9 mouse cellular contexts compared by ENCODE assay signal in the genomic region with DNA sequence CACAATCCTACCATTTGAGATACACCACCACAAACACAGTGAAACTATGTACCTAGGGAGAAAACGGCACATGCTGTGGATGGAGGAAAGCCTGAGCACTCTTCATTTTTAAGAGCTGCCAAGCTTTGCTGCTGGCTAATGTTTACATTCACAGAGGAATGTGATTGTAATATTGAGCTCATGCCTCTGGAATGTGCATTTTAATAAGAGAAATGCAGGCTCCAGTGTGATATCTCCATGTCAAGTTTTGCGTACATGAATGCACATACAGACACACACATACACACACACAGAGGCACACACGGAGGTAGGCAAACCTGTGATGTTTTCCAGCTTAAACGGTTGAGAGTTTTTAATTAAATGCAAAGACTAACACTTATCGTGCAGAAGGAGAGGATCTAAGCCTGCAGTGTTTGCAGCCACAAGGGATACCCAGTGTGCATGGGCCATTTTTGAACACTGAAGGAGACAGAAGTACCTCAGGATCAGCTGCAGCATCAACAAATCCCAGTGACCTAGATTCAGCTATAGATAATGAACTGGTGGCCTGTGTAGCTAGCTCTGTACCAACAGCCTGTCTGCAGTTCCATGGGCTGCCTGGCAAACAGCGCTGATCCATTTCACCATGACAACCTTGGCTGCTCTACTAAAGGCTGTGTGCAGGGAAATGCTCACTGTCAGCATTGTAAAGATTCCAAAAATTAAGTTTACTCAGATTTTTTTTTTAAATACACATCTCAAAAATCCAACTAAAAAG.
DNase-seq lines count a peak whose midpoint lies in the region; ATAC-seq and TF ChIP-seq lines count a peak whose summit lies in the region.
"Had no signal": no experiment of that assay in that cellular context is flagged by ENCODE, and none has a peak within 500 bp of the region (broad histone marks: within the 10 kb centered on the region; RNA-seq: fewer than 3 reads in every experiment).

No protein-coding gene starts in this region.

- peak overlapping the region; percentile 51 for H3K27ac ChIP-seq in embryonic fibroblast, embryonic 13.5 days (ENCODE audit: insufficient read depth, low read length)
- H3K27ac ChIP-seq in layer of hippocampus, adult 2 months = peak overlapping the region; percentile 43
- H3K27ac ChIP-seq in midbrain, postnatal 0 days (ENCODE audit: low read depth, low read length) = peak overlapping the region; percentile 65
- H3K27ac ChIP-seq: liver, embryonic 15.5 days had no signal

- 31% methylated on average over 6 of the region's 6 CpGs for WGBS in midbrain, postnatal 0 days

- no peaks in the 10 kb centered on the region for H3K36me3 ChIP-seq in midbrain, postnatal 0 days (ENCODE audit: insufficient read depth, low read length)
- H3K36me3 ChIP-seq: liver, embryonic 15.5 days had no signal

- DNase-seq in adrenal gland, postnatal 10 days = peak; percentile 23
- no peak for DNase-seq in adrenal gland, adult 18-20 months (ENCODE audit: low spot score in 2 of 2)
- peak; percentile 62 for DNase-seq in 3T3-L1 (ENCODE audit: low read depth, low spot score)
- peak; percentile 49 to 54 for DNase-seq in layer of hippocampus, adult 2 months (ENCODE audit: low spot score in 2 of 2)
- DNase-seq in midbrain, postnatal 0 days (ENCODE audit: low spot score) = peak; percentile 89
- no peak for DNase-seq in heart, postnatal 25 days (ENCODE audit: low spot score)

- H3K9ac ChIP-seq in midbrain, postnatal 0 days (replicated peaks; ENCODE audit: low read length, poor library complexity, severe bottlenecking) = no peak overlapping the region
- H3K9ac ChIP-seq: liver, embryonic 15.5 days had no signal

- H3K27me3 ChIP-seq in midbrain, postnatal 0 days (ENCODE audit: insufficient read depth, low read length) = no peaks in the 10 kb centered on the region
- H3K27me3 ChIP-seq: liver, embryonic 15.5 days had no signal

- H3K4me1 ChIP-seq in embryonic fibroblast, embryonic 13.5 days (ENCODE audit: control insufficient read depth, insufficient read depth, low read length) = peaks cover 11% of the 10 kb centered on the region
- 0 out of 2 replicates have a peak, but pooled peaks cover 7% of the 10 kb centered on the region for H3K4me1 ChIP-seq in midbrain, postnatal 0 days (ENCODE audit: insufficient read depth, low read length)
- H3K4me1 ChIP-seq: liver, embryonic 15.5 days had no signal

- TF ChIP-seq CTCF in embryonic fibroblast, embryonic 13.5 days (IDR thresholded peaks at IDR 0.05; ENCODE audit: borderline replicate concordance, insufficient read depth, low read length) = no peak
- TF ChIP-seq CTCF in layer of hippocampus, adult 2 months (conservative IDR thresholded peaks at IDR 0.05) = peak; percentile 77
- TF ChIP-seq CTCF in midbrain, postnatal 0 days (IDR thresholded peaks at IDR 0.05) = peak; percentile 71

- H3K4me2 ChIP-seq in midbrain, postnatal 0 days (ENCODE audit: low read depth, low read length, poor library complexity, severe bottlenecking) = no peak overlapping the region
- H3K4me2 ChIP-seq: liver, embryonic 15.5 days had no signal

- no peak overlapping the region for H3K4me3 ChIP-seq in embryonic fibroblast, embryonic 13.5 days (ENCODE audit: insufficient read depth, low read length)
- H3K4me3 ChIP-seq in layer of hippocampus, adult 2 months = no peak overlapping the region
- no peak overlapping the region for H3K4me3 ChIP-seq in midbrain, postnatal 0 days (ENCODE audit: low read depth, low read length)
- H3K4me3 ChIP-seq: liver, embryonic 15.5 days had no signal

- no peaks in the 10 kb centered on the region for H3K9me3 ChIP-seq in midbrain, postnatal 0 days (ENCODE audit: low read length)
- H3K9me3 ChIP-seq: liver, embryonic 15.5 days had no signal

- no peak for TF ChIP-seq POLR2A in embryonic fibroblast, embryonic 13.5 days (IDR thresholded peaks at IDR 0.05; ENCODE audit: low read depth, low read length)

- ATAC-seq in midbrain, postnatal 0 days (ENCODE audit: low FRiP score) = peak; percentile 92
- ATAC-seq in megakaryocyte, adult 5-6 weeks (ENCODE audit: poor library complexity, severe bottlenecking) = no peak

- intact Hi-C loops in heart, postnatal 25 days (cut with DNase I) = loop anchor here (5.0 kb wide), 2 partner anchors 40 to 220 kb away; a partner anchor contains a TSS

Comparison
In these comparisons a context has a peak if more than half of its experiments do, and no peak if none do; other contexts are left out.
1. DNase-seq: peak in adrenal gland, postnatal 10 days (single experiment), 3T3-L1 (single experiment), layer of hippocampus, adult 2 months (2 of 2) and midbrain, postnatal 0 days (single experiment); none in adrenal gland, adult 18-20 months (0 of 2) and heart, postnatal 25 days (single experiment).
2. Peak in every context shown above with its lines, with median percentiles within 50 percentile points of each other: H3K27ac ChIP-seq.